Mouse (Mus musculus) cerebellum, adult 2 months (tissue): ENCODE measurements around the gene Fgf12. TPM values are rescaled to one million over a fixed set of nuclear protein-coding genes. Genes with fewer than 3 reads are reported as not detected.
A peak's percentile ranks its signal among the peaks of the same experiment; 100 is the strongest.

Source experiments
- DNase-seq, 2 experiments: peaks; one replicate each; pipeline ENCODE4 v3.0.0; 2021
- H3K27ac ChIP-seq: fragments of 200-500 bp; 2 replicates; pipeline ENCODE4 v1.5.1; 2012; ENCODE audit warnings: low read length, control low read depth, inconsistent platforms; ENCODE audit not compliant: insufficient read depth
- H3K27me3 ChIP-seq: fragments of 200-500 bp; 2 replicates; pipeline ENCODE4 v1.6.1; 2012; ENCODE audit warnings: inconsistent platforms, mild to moderate bottlenecking, low read length, moderate library complexity; ENCODE audit not compliant: control insufficient read depth, insufficient read depth
- H3K4me1 ChIP-seq: fragments of 200-500 bp; 2 replicates; pipeline ENCODE4 v1.6.1; 2011; ENCODE audit warnings: low read length; ENCODE audit not compliant: control insufficient read depth, insufficient read depth
- H3K4me3 ChIP-seq: fragments of 200-500 bp; replicated peaks from 2 replicates; pipeline ENCODE3; 2011; ENCODE audit warnings: mild to moderate bottlenecking, low read depth, low read length, control low read depth; ENCODE audit not compliant: insufficient read depth
- CTCF ChIP-seq: fragments of 200-500 bp; IDR thresholded peaks from 2 replicates; pipeline ENCODE4 v1.5.1; 2011; ENCODE audit warnings: low read depth, mild to moderate bottlenecking, control low read depth, low read length, moderate library complexity, borderline replicate concordance; ENCODE audit not compliant: insufficient read depth
- POLR2A ChIP-seq: fragments of 200-500 bp; IDR thresholded peaks from 2 replicates; pipeline ENCODE4 v1.6.1; 2011; ENCODE audit warnings: low read length, control low read depth, borderline replicate concordance; ENCODE audit not compliant: insufficient read depth
- WGBS: fragments of 180-500 bp; shearing (Covaris S2); methylation state at CpG from one replicate; pipeline ENCODE4 v1.1.7; 2018; 5-methylcytosine and 5-hydroxymethylcytosine counted together
- polyA plus RNA-seq: library from polyadenylated mRNA; depleted of rRNA; stranded (reverse); fragments of >200 nt; gene quantifications from 2 replicates; pipeline ENCODE4 v1.2.3, GENCODE M21; 2012

The Fgf12 gene
- polyA plus RNA-seq, 1 experiment: 125 TPM

- H3K4me3 ChIP-seq: peak overlapping the region; percentile 73
- peak; percentile 25 to 33 for DNase-seq
- peak overlapping the region; percentile 98 for H3K27ac ChIP-seq
- H3K27me3 ChIP-seq: no peaks in the 10 kb centered on the region
- TF ChIP-seq CTCF: peak; percentile 15; the same call in 1 of the 2 replicates
- TF ChIP-seq POLR2A: no peak
- WGBS: 3% methylated on average over 6 of the region's 6 CpGs
- H3K4me1 ChIP-seq: peaks cover 5% of the 10 kb centered on the region; the same call in 1 of the 2 replicates
Observed at GRCm38 (mm10) chr16:28447114-28447455, 305.8 kb downstream of the Fgf12 start.

GRCm38 (mm10) chr16:28446334-28447113, 306.3 kb downstream of the Fgf12 start:
- peak overlapping the region; percentile 73 for H3K4me3 ChIP-seq
- peak; percentile 66 to 77 for DNase-seq
- H3K4me1 ChIP-seq: peaks cover 7% of the 10 kb centered on the region; the same call in 1 of the 2 replicates
- under 1% methylated on average over 81 of the region's 82 CpGs for WGBS
- no peaks in the 10 kb centered on the region for H3K27me3 ChIP-seq
- H3K27ac ChIP-seq: peak overlapping the region; percentile 98
- TF ChIP-seq CTCF: no peak
- no peak for TF ChIP-seq POLR2A

GRCm38 (mm10) chr16:28445800-28446333, 307.0 kb downstream of the Fgf12 start:
- Histone ChIP-seq H3K4me3 (peak overlapping the region; percentile 73), H3K27ac (peak overlapping the region; percentile 98), H3K27me3 (no peaks in the 10 kb centered on the region), H3K4me1 (peaks cover 7% of the 10 kb centered on the region; the same call in 1 of the 2 replicates)
- DNase-seq: no peak
- 2% methylated on average over 39 of the region's 42 CpGs for WGBS
- TF ChIP-seq CTCF (no peak), POLR2A (no peak)

GRCm38 (mm10) chr16:28444993-28445799, 307.7 kb downstream of the Fgf12 start:
- peak overlapping the region; percentile 73 for H3K4me3 ChIP-seq
- DNase-seq: peak; percentile 69 to 75
- H3K27ac ChIP-seq: peak overlapping the region; percentile 55
- no peaks in the 10 kb centered on the region for H3K27me3 ChIP-seq
- TF ChIP-seq CTCF: peak; percentile 21; the same call in 1 of the 2 replicates
- no peak for TF ChIP-seq POLR2A
- peaks cover 7% of the 10 kb centered on the region; the same call in 1 of the 2 replicates for H3K4me1 ChIP-seq
- under 1% methylated on average over 51 of the region's 51 CpGs for WGBS

GRCm38 (mm10) chr16:28421617-28422016, 331.3 kb downstream of the Fgf12 start:
- H3K27ac ChIP-seq: no peak overlapping the region
- H3K4me1 ChIP-seq: peaks cover 7% of the 10 kb centered on the region
- no peak for TF ChIP-seq CTCF
- TF ChIP-seq POLR2A: no peak
- no peak overlapping the region for H3K4me3 ChIP-seq
- WGBS: 97% methylated on average over 1 of the region's 1 CpGs
- no peak for DNase-seq
- H3K27me3 ChIP-seq: no peaks in the 10 kb centered on the region

GRCm38 (mm10) chr16:28419693-28420299, 333.1 kb downstream of the Fgf12 start:
- TF ChIP-seq POLR2A (no peak), CTCF (no peak)
- no peak overlapping the region for H3K27ac ChIP-seq
- H3K4me3 ChIP-seq: no peak overlapping the region
- H3K4me1 ChIP-seq: peaks cover 7% of the 10 kb centered on the region
- no peaks in the 10 kb centered on the region for H3K27me3 ChIP-seq
- no peak for DNase-seq
- 70% methylated on average over 3 of the region's 3 CpGs for WGBS

GRCm38 (mm10) chr16:28411210-28411817, 341.6 kb downstream of the Fgf12 start:
- Histone ChIP-seq H3K27me3 (no peaks in the 10 kb centered on the region), H3K27ac (peak overlapping the region; percentile 33), H3K4me1 (peaks cover 13% of the 10 kb centered on the region), H3K4me3 (no peak overlapping the region)
- no peak for TF ChIP-seq POLR2A
- TF ChIP-seq CTCF: no peak
- 11% methylated on average over 5 of the region's 5 CpGs for WGBS
- DNase-seq: peak; percentile 40 to 68
